Mouse (Mus musculus) thymus, adult 2 months (tissue): Measurements from ENCODE around the gene Ctnnbl1. TPM values are rescaled to one million over a fixed set of nuclear protein-coding genes. Genes with fewer than 3 reads are reported as not detected.
A peak's percentile ranks its signal among the peaks of the same experiment; 100 is the strongest.

ENCODE experiments used
- DNase-seq: peaks from one replicate; pipeline ENCODE4 v3.0.0; 2021
- H3K27ac ChIP-seq: fragments of 200-500 bp; 2 replicates; pipeline ENCODE4 v1.5.1; 2012; ENCODE audit warnings: low read length, control low read depth; ENCODE audit not compliant: control insufficient read depth, insufficient read depth
- H3K27me3 ChIP-seq: fragments of 200-500 bp; 2 replicates; pipeline ENCODE4 v1.6.1; 2012; ENCODE audit warnings: mild to moderate bottlenecking, low read length, moderate library complexity, mixed read lengths; ENCODE audit not compliant: control insufficient read depth, insufficient read depth
- H3K36me3 ChIP-seq: fragments of 200-500 bp; 2 replicates; pipeline ENCODE4 v1.6.1; 2012; ENCODE audit warnings: mild to moderate bottlenecking, low read length, moderate library complexity; ENCODE audit not compliant: control insufficient read depth, insufficient read depth
- H3K4me1 ChIP-seq: fragments of 200-500 bp; replicated peaks from 2 replicates; pipeline ENCODE4 v1.6.1; 2012; ENCODE audit warnings: low read length; ENCODE audit not compliant: control insufficient read depth, insufficient read depth
- H3K4me3 ChIP-seq: fragments of 200-500 bp; 2 replicates; pipeline ENCODE4 v1.5.1; 2012; ENCODE audit warnings: mild to moderate bottlenecking, low read length, control low read depth, moderate library complexity; ENCODE audit not compliant: control insufficient read depth, insufficient read depth
- CTCF ChIP-seq: fragments of 200-500 bp; IDR thresholded peaks from 2 replicates; pipeline ENCODE4 v1.5.1; 2012; ENCODE audit warnings: mild to moderate bottlenecking, control low read depth, low read length, moderate library complexity, borderline replicate concordance; ENCODE audit not compliant: control insufficient read depth, poor library complexity, insufficient read depth; ENCODE audit errors: extremely low read depth
- POLR2A ChIP-seq: fragments of 200-500 bp; IDR thresholded peaks from 2 replicates; pipeline ENCODE4 v1.6.1; 2012; ENCODE audit warnings: mild to moderate bottlenecking, low read length, control low read depth, moderate library complexity; ENCODE audit not compliant: control insufficient read depth, poor library complexity, insufficient read depth; ENCODE audit errors: extremely low read depth
- WGBS: fragments of 180-500 bp; shearing (Covaris S2); methylation state at CpG from one replicate; pipeline ENCODE4 v1.1.7; 2018; 5-methylcytosine and 5-hydroxymethylcytosine counted together
- polyA plus RNA-seq: library from polyadenylated mRNA; depleted of rRNA; stranded (reverse); fragments of >200 nt; gene quantifications from 2 replicates; pipeline ENCODE4 v1.2.3, GENCODE M21; 2012

The Ctnnbl1 gene
- polyA plus RNA-seq, 1 experiment = 68.5 TPM

DNA sequence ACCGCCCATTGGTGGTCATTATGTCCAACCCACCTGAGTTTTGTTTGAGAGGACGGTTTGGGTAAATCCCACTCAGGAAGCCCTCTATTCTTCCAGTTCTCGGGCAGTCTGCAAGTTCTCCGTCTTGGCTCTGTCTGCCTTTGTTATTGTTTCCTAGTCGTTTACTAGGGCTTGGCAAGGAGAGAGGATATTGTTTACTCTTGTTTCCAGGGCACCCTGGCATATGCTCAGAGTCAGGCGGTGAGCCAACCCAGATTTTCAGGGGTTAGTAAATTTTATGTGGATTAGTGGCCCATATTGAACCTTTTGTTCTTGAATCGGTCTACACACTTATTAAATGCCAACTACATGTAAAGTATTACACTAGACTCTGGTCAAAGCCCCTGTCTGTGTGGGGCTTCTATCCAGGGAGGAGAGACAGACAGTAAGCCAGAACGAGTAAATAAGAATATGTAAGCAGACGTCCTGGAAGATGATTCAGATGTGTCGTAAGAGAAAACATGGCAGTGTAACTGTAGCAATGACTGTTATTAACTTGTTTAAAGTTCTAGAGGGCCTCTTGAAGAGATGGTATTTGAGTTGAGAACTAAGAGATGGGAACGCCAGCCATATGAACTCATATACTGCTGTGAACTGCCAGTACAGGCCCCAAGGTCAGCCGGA lies 13.9 kb downstream of the Ctnnbl1 start:
- Histone ChIP-seq H3K4me3 (no peak overlapping the region), H3K36me3 (no peaks in the 10 kb centered on the region), H3K27ac (no peak overlapping the region), H3K4me1 (peaks cover 7% of the 10 kb centered on the region), H3K27me3 (no peaks in the 10 kb centered on the region)
- WGBS = 94% methylated on average over 12 of the region's 12 CpGs
- no peak for DNase-seq
- TF ChIP-seq POLR2A = no peak
- TF ChIP-seq CTCF = no peak

DNA sequence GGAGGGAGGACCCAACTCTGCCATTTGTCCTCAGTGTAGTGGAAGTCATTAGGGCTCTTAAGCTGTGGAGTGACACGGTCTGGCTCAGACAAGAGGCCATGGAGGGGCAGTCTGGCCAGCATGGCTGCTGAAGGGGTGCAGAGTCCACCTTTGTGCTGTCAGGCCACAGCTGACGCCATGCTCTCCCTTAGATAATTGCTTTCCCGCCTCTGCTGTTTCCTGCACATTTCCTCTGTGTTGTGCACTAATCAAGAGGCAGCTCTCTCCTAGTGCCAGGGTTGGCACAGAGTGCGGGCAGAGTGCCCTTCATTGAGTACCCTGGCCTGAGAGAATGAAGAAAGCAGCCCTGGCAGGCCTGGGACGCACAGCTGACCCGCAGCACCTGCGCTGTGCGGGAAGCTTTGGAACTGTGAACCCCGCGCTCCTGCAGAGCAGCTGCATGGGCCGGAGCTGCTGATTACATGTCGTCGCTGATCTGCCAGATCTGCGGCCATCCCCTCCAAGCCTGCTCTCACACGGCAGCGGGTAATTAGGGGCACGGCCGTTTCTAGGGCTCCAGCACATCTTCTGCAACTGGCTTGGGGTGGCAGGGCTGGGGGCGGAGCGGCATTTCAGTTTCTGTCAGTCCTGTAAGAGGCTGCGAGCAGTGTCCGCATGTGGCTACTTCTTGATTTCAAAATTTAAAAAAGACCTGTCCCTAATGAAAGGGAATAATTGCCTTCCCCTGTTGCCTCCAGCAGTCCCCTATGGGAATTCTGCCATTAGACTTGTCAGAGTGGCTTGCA lies 14.6 kb downstream of the Ctnnbl1 start:
- DNase-seq = no peak
- Histone ChIP-seq H3K4me3 (no peak overlapping the region), H3K27ac (no peak overlapping the region), H3K27me3 (no peaks in the 10 kb centered on the region), H3K4me1 (peaks cover 3% of the 10 kb centered on the region), H3K36me3 (no peaks in the 10 kb centered on the region)
- TF ChIP-seq POLR2A (no peak), CTCF (no peak)
- 94% methylated on average over 22 of the region's 22 CpGs for WGBS

DNA sequence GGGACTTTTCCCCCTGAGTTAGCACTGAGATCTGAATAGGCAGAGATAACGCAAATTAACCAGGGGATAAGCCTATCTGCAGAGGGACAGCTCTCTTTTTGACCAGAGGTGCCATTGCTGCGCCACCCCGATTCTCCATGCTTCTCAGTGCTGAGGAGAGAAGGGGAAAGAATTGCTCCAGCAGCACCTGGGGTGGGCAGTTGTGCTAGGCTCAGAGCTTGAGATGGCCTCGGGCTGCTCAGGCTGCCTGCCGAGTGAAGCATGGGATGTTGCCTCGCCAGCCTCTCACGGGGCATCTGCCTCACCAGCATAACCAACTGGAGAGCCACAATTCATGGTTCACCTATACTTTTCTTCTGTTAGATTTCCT lies 15.2 kb downstream of the Ctnnbl1 start:
- no peak for DNase-seq
- Histone ChIP-seq H3K4me3 (no peak overlapping the region), H3K4me1 (no peaks in the 10 kb centered on the region), H3K27me3 (no peaks in the 10 kb centered on the region), H3K27ac (no peak overlapping the region), H3K36me3 (no peaks in the 10 kb centered on the region)
- WGBS = 98% methylated on average over 7 of the region's 7 CpGs
- no peak for TF ChIP-seq POLR2A
- TF ChIP-seq CTCF = no peak

DNA sequence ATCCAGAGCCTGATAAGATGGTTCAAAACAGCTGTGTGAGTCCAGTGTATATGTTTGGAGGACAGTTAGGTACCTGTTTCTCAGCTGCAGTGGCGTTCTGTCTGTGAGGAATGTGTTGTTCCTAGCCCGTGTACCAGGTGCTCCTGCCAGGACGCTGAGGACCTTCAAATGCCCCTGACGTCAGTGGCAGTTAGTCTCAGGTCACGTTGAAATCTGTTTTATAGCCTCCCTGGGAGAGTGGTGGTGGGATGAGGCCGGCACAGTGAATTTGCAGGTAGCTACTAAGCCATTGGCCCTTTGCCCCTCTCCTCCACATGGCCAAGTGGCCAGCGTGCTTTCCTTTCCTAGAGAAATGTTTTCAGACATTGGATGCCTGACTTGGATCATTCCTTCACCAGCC lies 18.6 kb downstream of the Ctnnbl1 start:
- WGBS = 94% methylated on average over 7 of the region's 7 CpGs
- no peak for DNase-seq
- no peak for TF ChIP-seq POLR2A
- Histone ChIP-seq H3K36me3 (no peaks in the 10 kb centered on the region), H3K27me3 (no peaks in the 10 kb centered on the region), H3K4me3 (no peak overlapping the region), H3K27ac (no peak overlapping the region), H3K4me1 (no peaks in the 10 kb centered on the region)

GRCm38 (mm10) chr2:157756193-157756592 lies 19.0 kb downstream of the Ctnnbl1 start:
- no peaks in the 10 kb centered on the region for H3K36me3 ChIP-seq
- H3K27ac ChIP-seq = no peak overlapping the region
- 92% methylated on average over 7 of the region's 7 CpGs for WGBS

DNA sequence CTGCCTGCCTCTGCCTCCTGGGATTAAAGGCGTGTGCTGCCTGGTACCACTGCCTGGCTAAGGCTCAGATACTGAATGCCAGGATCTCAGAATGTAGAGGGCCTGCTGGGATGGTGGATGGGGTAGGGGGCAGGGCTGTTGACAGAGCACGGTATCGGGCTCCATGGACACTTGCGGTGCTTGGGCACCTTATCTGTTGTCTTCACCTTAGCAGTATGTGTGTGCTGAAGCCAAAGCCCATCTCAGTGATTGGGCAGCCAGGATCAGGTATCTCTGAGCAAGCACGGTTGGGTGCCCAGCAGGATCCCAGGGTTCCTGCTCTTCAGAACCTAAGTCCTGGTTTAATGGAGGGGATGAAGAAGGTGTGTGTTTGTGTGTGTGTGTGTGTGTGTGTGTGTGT lies 21.2 kb downstream of the Ctnnbl1 start:
- WGBS = 95% methylated on average over 5 of the region's 5 CpGs
- TF ChIP-seq POLR2A (no peak), CTCF (no peak)
- H3K36me3 ChIP-seq = no peaks in the 10 kb centered on the region
- H3K4me1 ChIP-seq = no peaks in the 10 kb centered on the region
- no peaks in the 10 kb centered on the region for H3K27me3 ChIP-seq
- no peak for DNase-seq
- H3K4me3 ChIP-seq = no peak overlapping the region
- H3K27ac ChIP-seq = no peak overlapping the region

More at GRCm38 (mm10) chr2:157756193-157756592, 19.0 kb downstream of the Ctnnbl1 start:
- no peak for DNase-seq
- Histone ChIP-seq H3K27me3 (no peaks in the 10 kb centered on the region), H3K4me1 (no peaks in the 10 kb centered on the region), H3K4me3 (no peak overlapping the region)
- TF ChIP-seq CTCF (peak; percentile 58; the same call in 1 of the 2 replicates), POLR2A (no peak)
